Mouse (Mus musculus): ENCODE measurements around the gene Ccdc187. TPM values are rescaled to one million over a fixed set of nuclear protein-coding genes. Genes with fewer than 3 reads are reported as not detected.

Gene Ccdc187
- total RNA-seq, 2 experiments from 2014 or later, result 0.60 to 1.2 TPM

GRCm38 (mm10) chr2:26225242-26225641 is 69.1 kb downstream of the Ccdc187 start:
- DNase-seq (ENCODE audit: low spot score in 2 of 2), result no peak

GRCm38 (mm10) chr2:26223961-26224360 is 70.4 kb downstream of the Ccdc187 start:
- DNase-seq (ENCODE audit: low spot score in 2 of 2), result no peak

- DNase-seq (ENCODE audit: low spot score in 2 of 2), result no peak
These were observed 79.8 kb downstream of the Ccdc187 start for GRCm38 (mm10) chr2:26214526-26214925.

- DNase-seq (ENCODE audit: low spot score in 2 of 2), result no peak
These were observed 84.8 kb downstream of the Ccdc187 start for GRCm38 (mm10) chr2:26209566-26209965.

GRCm38 (mm10) chr2:26208126-26208789 is 86.1 kb downstream of the Ccdc187 start, which contains the start of gene Lhx3:
Gene Lhx3 (minus strand): TSS chr2:26208289.
- peak; percentile 35 to 48 for DNase-seq (ENCODE audit: low spot score in 2 of 2)

- DNase-seq (ENCODE audit: low spot score in 2 of 2), result no peak
These were observed 86.8 kb downstream of the Ccdc187 start for GRCm38 (mm10) chr2:26207559-26207958.

- DNase-seq (ENCODE audit: low spot score in 2 of 2), result no peak
These were observed 88.6 kb downstream of the Ccdc187 start for GRCm38 (mm10) chr2:26205761-26206160.

GRCm38 (mm10) chr2:26205126-26205525 is 89.2 kb downstream of the Ccdc187 start:
- no peak for DNase-seq (ENCODE audit: low spot score in 2 of 2)

- no peak for DNase-seq (ENCODE audit: low spot score in 2 of 2)
These were observed 91.4 kb downstream of the Ccdc187 start for GRCm38 (mm10) chr2:26202849-26203475.

GRCm38 (mm10) chr2:26201926-26202848 is 92.2 kb downstream of the Ccdc187 start:
- DNase-seq (ENCODE audit: low spot score in 2 of 2), result no peak

- DNase-seq (ENCODE audit: low spot score in 2 of 2), result no peak
These were observed 95.9 kb downstream of the Ccdc187 start for GRCm38 (mm10) chr2:26198488-26198887.

- DNase-seq (ENCODE audit: low spot score in 2 of 2), result no peak
These were observed 99.6 kb downstream of the Ccdc187 start for GRCm38 (mm10) chr2:26194552-26195339.

Other genes starting within 250 kb of the Ccdc187 start
- 10 to 100 TPM; 58.1 to 58.9 TPM for gene Nacc2, start 171.3 kb downstream of the Ccdc187 start, total RNA-seq (2021)
- gene Lhx3, start 86.3 kb downstream of the Ccdc187 start, total RNA-seq (2021), result not detected
- gene Qsox2, start 57.0 kb downstream of the Ccdc187 start, total RNA-seq (2021), result 10 to 100 TPM; 20.8 to 21.8 TPM
- gene Gpsm1, start 21.0 kb upstream of the Ccdc187 start, total RNA-seq (2021), result 10 to 100 TPM; 48.4 to 57.6 TPM
- gene Dnlz, start 57.6 kb upstream of the Ccdc187 start, total RNA-seq (2021), result 10 to 100 TPM; 25.9 TPM
- gene Card9, start 66.4 kb upstream of the Ccdc187 start, total RNA-seq (2021), result 1 to 10 TPM; 2.5 to 2.6 TPM
- 10 to 100 TPM; 58.4 to 84.5 TPM for gene Snapc4, start 86.1 kb upstream of the Ccdc187 start, total RNA-seq (2021)
- 100 to 1,000 TPM; 154 to 168 TPM for gene Entr1, start 94.8 kb upstream of the Ccdc187 start, total RNA-seq (2021)
- 100 to 1,000 TPM; 108 to 113 TPM for gene Pmpca, start 94.8 kb upstream of the Ccdc187 start, total RNA-seq (2021)
- gene Inpp5e, start 114.6 kb upstream of the Ccdc187 start, total RNA-seq (2021), result 10 to 100 TPM; 22.0 to 22.6 TPM
- gene Sec16a, start 150.7 kb upstream of the Ccdc187 start, total RNA-seq (2021), result 10 to 100 TPM; 47.2 to 48.3 TPM
- gene Notch1, start 222.1 kb upstream of the Ccdc187 start, total RNA-seq (2021), result 10 to 100 TPM; 35.4 to 45.2 TPM

All from layer of hippocampus, postnatal 14 days (tissue).